Comparison of ENCODE assay signal across 24 mouse cellular contexts in the genomic region with DNA sequence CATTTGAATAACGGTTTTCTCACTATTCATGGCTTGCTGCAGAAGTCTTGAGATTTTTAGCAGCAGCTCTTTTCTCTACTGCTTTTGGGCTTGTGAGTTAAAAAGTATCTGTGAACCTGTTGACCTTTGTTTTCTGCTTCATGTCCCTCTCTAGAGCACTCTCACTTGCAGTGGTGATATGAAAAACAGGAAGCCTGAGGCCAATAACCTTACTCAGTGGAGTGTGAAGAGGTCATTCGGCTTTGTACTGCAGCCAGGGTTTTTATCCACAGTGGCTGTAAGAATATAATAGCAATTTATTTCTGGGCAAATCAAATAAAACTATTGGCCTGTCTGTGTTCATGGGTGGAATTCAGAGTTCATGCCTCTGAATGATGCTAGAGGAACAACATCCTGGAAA.
A peak's percentile ranks its signal among the peaks of the same experiment; 100 is the strongest.
DNase-seq lines count a peak whose midpoint lies in the region; ATAC-seq and TF ChIP-seq lines count a peak whose summit lies in the region.
"Had no signal": no experiment of that assay in that cellular context is flagged by ENCODE, and none has a peak within 500 bp of the region (broad histone marks: within the 10 kb centered on the region; RNA-seq: fewer than 3 reads in every experiment).

No protein-coding gene starts in this region.

- peak; percentile 80; the same call in 1 of the 2 replicates for ATAC-seq in kidney, embryonic 15.5 days (replicated peaks; ENCODE audit: low FRiP score)
- ATAC-seq in midbrain, embryonic 14.5 days (ENCODE audit: low FRiP score, low TSS enrichment): no peak
- ATAC-seq: forebrain, postnatal 0 days; hindbrain, postnatal 0 days; intestine, postnatal 0 days; lung, postnatal 0 days had no signal

- no peaks in the 10 kb centered on the region for H3K36me3 ChIP-seq in kidney, embryonic 15.5 days
- H3K36me3 ChIP-seq in midbrain, embryonic 14.5 days (ENCODE audit: control insufficient read depth, insufficient read depth, low read length): no peaks in the 10 kb centered on the region
- H3K36me3 ChIP-seq: embryonic facial prominence, embryonic 13.5 days; heart, embryonic 15.5 days; midbrain, embryonic 12.5 days; neural tube, embryonic 12.5 days had no signal

- no peak overlapping the region for H3K4me2 ChIP-seq in kidney, embryonic 15.5 days
- no peak overlapping the region for H3K4me2 ChIP-seq in midbrain, embryonic 14.5 days (ENCODE audit: low read length)
- H3K4me2 ChIP-seq: embryonic facial prominence, embryonic 13.5 days; heart, embryonic 15.5 days; midbrain, embryonic 12.5 days; neural tube, embryonic 12.5 days had no signal

- H3K4me1 ChIP-seq in cerebellum, adult 2 months (ENCODE audit: control insufficient read depth, insufficient read depth, low read length): peaks cover 20% of the 10 kb centered on the region; the same call in 1 of the 2 replicates
- H3K4me1 ChIP-seq in kidney, embryonic 15.5 days: peaks cover 3% of the 10 kb centered on the region; the same call in 1 of the 2 replicates
- no peaks in the 10 kb centered on the region for H3K4me1 ChIP-seq in midbrain, embryonic 14.5 days (ENCODE audit: control insufficient read depth, insufficient read depth, low read length)
- H3K4me1 ChIP-seq: embryonic facial prominence, embryonic 13.5 days; midbrain, embryonic 12.5 days; neural tube, embryonic 12.5 days had no signal

- DNase-seq in cerebellum, adult 2 months: no peak
- no peak for DNase-seq in cerebellum, postnatal 36 days
- peak; percentile 59 for DNase-seq in embryo, embryonic 10.5 days (ENCODE audit: low spot score)
- peak; percentile 20 to 41 for DNase-seq in kidney, postnatal 4 days
- DNase-seq in midbrain, embryonic 14.5 days: no peak
- DNase-seq in layer of hippocampus, adult 2 months (ENCODE audit: low spot score in 2 of 2): no peak
- no peak for DNase-seq in frontal cortex, postnatal 25 days (ENCODE audit: low spot score in 2 of 2)
- DNase-seq: adrenal gland, postnatal 25 days; cerebellum, adult 11-12 months; cerebellum, postnatal 25 days; forebrain, postnatal 0 days; gastrocnemius, adult 2 months; heart, adult 2 months; heart, postnatal 4 days; right cerebral cortex, postnatal 14 days; spleen, adult 18-20 months had no signal

- no peaks in the 10 kb centered on the region for H3K27me3 ChIP-seq in cerebellum, adult 2 months (ENCODE audit: control insufficient read depth, insufficient read depth, low read length)
- no peaks in the 10 kb centered on the region for H3K27me3 ChIP-seq in kidney, embryonic 15.5 days
- H3K27me3 ChIP-seq in midbrain, embryonic 14.5 days (ENCODE audit: control insufficient read depth, insufficient read depth, low read length): no peaks in the 10 kb centered on the region
- H3K27me3 ChIP-seq: embryonic facial prominence, embryonic 13.5 days; heart, embryonic 15.5 days; midbrain, embryonic 12.5 days; neural tube, embryonic 12.5 days had no signal

- TF ChIP-seq CTCF in cerebellum, adult 2 months (IDR thresholded peaks at IDR 0.05; ENCODE audit: borderline replicate concordance, insufficient read depth, low read depth, low read length): no peak
- no peak for TF ChIP-seq CTCF in layer of hippocampus, adult 2 months (conservative IDR thresholded peaks at IDR 0.05)

- H3K4me3 ChIP-seq in cerebellum, adult 2 months (replicated peaks; ENCODE audit: insufficient read depth, low read depth, low read length): no peak overlapping the region
- no peak overlapping the region for H3K4me3 ChIP-seq in kidney, embryonic 15.5 days (replicated peaks)
- H3K4me3 ChIP-seq in midbrain, embryonic 14.5 days (replicated peaks; ENCODE audit: low read depth, low read length): no peak overlapping the region
- H3K4me3 ChIP-seq in layer of hippocampus, adult 2 months: no peak overlapping the region
- H3K4me3 ChIP-seq: embryonic facial prominence, embryonic 13.5 days; gastrocnemius, adult 2 months; heart, adult 2 months; heart, embryonic 15.5 days; midbrain, embryonic 12.5 days; neural tube, embryonic 12.5 days had no signal

- no peak overlapping the region for H3K9ac ChIP-seq in kidney, embryonic 15.5 days
- no peak overlapping the region for H3K9ac ChIP-seq in midbrain, embryonic 14.5 days (replicated peaks; ENCODE audit: low read length)
- H3K9ac ChIP-seq: embryonic facial prominence, embryonic 13.5 days; forebrain, postnatal 0 days; heart, embryonic 15.5 days; midbrain, embryonic 12.5 days; neural tube, embryonic 12.5 days had no signal

- H3K9me3 ChIP-seq in kidney, embryonic 15.5 days (replicated peaks): no peaks in the 10 kb centered on the region
- no peaks in the 10 kb centered on the region for H3K9me3 ChIP-seq in midbrain, embryonic 14.5 days (ENCODE audit: control insufficient read depth, low read length)
- H3K9me3 ChIP-seq: embryonic facial prominence, embryonic 13.5 days; heart, embryonic 15.5 days; midbrain, embryonic 12.5 days; neural tube, embryonic 12.5 days had no signal

- H3K27ac ChIP-seq in cerebellum, adult 2 months (ENCODE audit: insufficient read depth, low read length): 0 out of 2 replicates have a peak overlapping the region, but pooled peaks have one; percentile 55
- no peak overlapping the region for H3K27ac ChIP-seq in kidney, embryonic 15.5 days
- H3K27ac ChIP-seq in midbrain, embryonic 14.5 days (replicated peaks; ENCODE audit: low read depth, low read length): no peak overlapping the region
- no peak overlapping the region for H3K27ac ChIP-seq in layer of hippocampus, adult 2 months
- H3K27ac ChIP-seq: embryonic facial prominence, embryonic 13.5 days; gastrocnemius, adult 2 months; heart, adult 2 months; heart, embryonic 15.5 days; hindbrain, postnatal 0 days; midbrain, embryonic 12.5 days; neural tube, embryonic 12.5 days had no signal

- TF ChIP-seq POLR2A in cerebellum, adult 2 months (IDR thresholded peaks at IDR 0.05; ENCODE audit: borderline replicate concordance, insufficient read depth, low read length): no peak

- 41% methylated on average over 2 of the region's 2 CpGs for WGBS in cerebellum, adult 2 months
- 33% methylated on average over 2 of the region's 2 CpGs for WGBS in kidney, embryonic 15.5 days
- 25% methylated on average over 2 of the region's 2 CpGs for WGBS in midbrain, embryonic 14.5 days

Comparison
In these comparisons a context has a peak if more than half of its experiments do, and no peak if none do; other contexts are left out.
1. DNase-seq: peak in embryo, embryonic 10.5 days (single experiment) and kidney, postnatal 4 days (2 of 2); none in cerebellum, adult 2 months (0 of 2), cerebellum, postnatal 36 days (0 of 2), midbrain, embryonic 14.5 days (single experiment), layer of hippocampus, adult 2 months (0 of 2) and frontal cortex, postnatal 25 days (0 of 2).